Mouse (Mus musculus) heart, embryonic 15.5 days (tissue): ENCODE data around the gene Pou3f3. TPM values are rescaled to one million over a fixed set of nuclear protein-coding genes. Genes with fewer than 3 reads are reported as not detected.

Experiments
- ATAC-seq: fragments of 200-750 bp; cut with Nextera tagmentation; replicated peaks from 2 replicates; pipeline ENCODE4 v1.8.0; 2017; ENCODE audit warnings: low read depth, moderate TSS enrichment; ENCODE audit not compliant: insufficient number of reproducible peaks, insufficient read depth, low FRiP score
- H3K27ac ChIP-seq: fragments of 300-500 bp; sonication (generic); 2 replicates; pipeline ENCODE4 v1.5.1; 2015; ENCODE audit warnings: mild to moderate bottlenecking, inconsistent platforms
- H3K27me3 ChIP-seq: fragments of 300-500 bp; sonication (generic); 2 replicates; pipeline ENCODE4 v1.6.1; 2015; ENCODE audit warnings: inconsistent platforms
- H3K36me3 ChIP-seq: fragments of 300-500 bp; sonication (generic); 2 replicates; pipeline ENCODE4 v1.6.1; 2015; ENCODE audit warnings: mild to moderate bottlenecking, inconsistent platforms
- H3K4me1 ChIP-seq: fragments of 300-500 bp; sonication (generic); replicated peaks from 2 replicates; pipeline ENCODE4 v1.6.1; 2015; ENCODE audit warnings: inconsistent platforms
- H3K4me2 ChIP-seq: fragments of 300-500 bp; sonication (generic); 2 replicates; pipeline ENCODE4 v1.6.1; 2015; ENCODE audit warnings: inconsistent platforms, mild to moderate bottlenecking, moderate library complexity
- H3K4me3 ChIP-seq: fragments of 300-500 bp; sonication (generic); 2 replicates; pipeline ENCODE4 v1.5.1; 2015; ENCODE audit warnings: mild to moderate bottlenecking, inconsistent platforms
- H3K9ac ChIP-seq: fragments of 300-500 bp; sonication (generic); 2 replicates; pipeline ENCODE4 v1.6.1; 2015; ENCODE audit warnings: mild to moderate bottlenecking, inconsistent platforms
- H3K9me3 ChIP-seq: fragments of 300-500 bp; sonication (generic); replicated peaks from 2 replicates; pipeline ENCODE4 v1.6.1; 2016; ENCODE audit warnings: inconsistent platforms
- WGBS: fragments of 180-500 bp; shearing (Covaris S2); methylation state at CpG from one replicate; pipeline ENCODE4 v1.1.7; 2015; ENCODE audit warnings: mixed read lengths; 5-methylcytosine and 5-hydroxymethylcytosine counted together
- polyA plus RNA-seq: library from polyadenylated mRNA; unstranded; fragments of >200 nt; fragmentation: Nextera tagmentation; extraction: Ambion mirVana; gene quantifications from 2 replicates; pipeline ENCODE4 v1.2.1, GENCODE M21; 2015

Gene Pou3f3
- polyA plus RNA-seq, 1 experiment from 2014 or later, result 0.03 TPM

DNA sequence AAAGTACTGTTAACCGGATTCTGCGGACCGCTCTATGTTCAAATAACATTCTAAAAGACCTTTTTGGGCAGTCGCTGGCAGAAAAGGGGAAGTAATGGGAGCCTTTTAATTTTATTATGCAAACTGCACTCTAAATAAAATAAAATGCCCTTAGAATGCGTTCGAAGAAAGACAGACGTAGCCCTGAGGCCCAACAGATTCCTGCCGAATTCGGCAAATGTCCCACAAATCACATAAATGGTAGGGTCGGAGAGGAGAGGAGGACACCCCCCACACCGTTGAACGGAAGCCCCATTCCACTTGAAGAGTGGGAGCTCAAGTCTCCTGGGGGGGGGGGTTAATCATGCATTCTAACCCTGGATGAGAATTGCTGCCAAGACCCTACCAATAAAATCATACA is 8.3 kb upstream of the Pou3f3 start:
- H3K4me1 ChIP-seq, result peaks cover 25% of the 10 kb centered on the region
- H3K27me3 ChIP-seq, result peaks cover 98% of the 10 kb centered on the region
- no peak overlapping the region for H3K27ac ChIP-seq
- no peaks in the 10 kb centered on the region for H3K36me3 ChIP-seq
- 6% methylated on average over 12 of the region's 12 CpGs for WGBS
- peak overlapping the region; percentile 44 for H3K4me3 ChIP-seq
- no peaks in the 10 kb centered on the region for H3K9me3 ChIP-seq
- no peak for ATAC-seq
- H3K4me2 ChIP-seq, result no peak overlapping the region
- no peak overlapping the region for H3K9ac ChIP-seq

DNA sequence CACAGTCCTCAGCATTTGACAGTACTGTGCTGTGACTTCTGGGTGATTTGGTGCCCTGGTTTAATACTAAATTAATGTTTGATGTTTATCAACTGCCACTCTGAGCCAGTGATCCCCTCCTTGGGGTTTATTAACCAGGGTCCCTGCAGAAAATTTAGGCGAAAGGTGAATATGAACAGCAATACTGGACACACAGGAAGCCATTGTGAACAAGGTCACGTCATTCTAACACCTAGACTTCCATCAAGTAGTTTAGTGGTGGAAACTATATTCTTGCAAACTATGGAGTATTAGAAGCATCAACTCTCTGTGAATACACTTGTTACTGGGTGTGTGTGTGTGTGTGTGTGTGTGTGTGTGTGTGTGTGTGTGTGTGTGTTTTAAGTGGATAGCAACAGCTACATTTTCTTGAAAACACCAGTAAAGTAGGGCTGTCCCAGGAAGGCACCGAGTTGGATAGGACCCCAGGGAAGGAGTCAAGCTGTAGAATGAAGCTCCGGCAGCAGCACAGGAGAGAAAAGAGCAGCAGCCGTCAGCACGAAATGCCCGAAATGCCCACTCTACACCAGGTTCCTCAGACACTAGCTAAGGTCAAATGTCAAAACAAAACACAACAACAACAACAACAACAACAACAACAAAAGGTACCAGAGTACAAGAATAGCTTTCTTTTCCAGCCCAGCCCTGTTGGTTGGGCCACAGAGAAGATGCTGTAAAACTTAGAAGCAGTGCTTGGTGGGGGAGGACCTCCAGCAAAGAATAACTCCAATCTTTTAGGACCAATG is 7.6 kb upstream of the Pou3f3 start:
- no peak overlapping the region for H3K27ac ChIP-seq
- no peaks in the 10 kb centered on the region for H3K36me3 ChIP-seq
- no peak overlapping the region for H3K9ac ChIP-seq
- H3K4me1 ChIP-seq, result peaks cover 25% of the 10 kb centered on the region
- 4% methylated on average over 7 of the region's 7 CpGs for WGBS
- H3K4me3 ChIP-seq, result no peak overlapping the region
- peaks cover 99% of the 10 kb centered on the region for H3K27me3 ChIP-seq
- no peak for ATAC-seq
- H3K9me3 ChIP-seq, result no peaks in the 10 kb centered on the region
- no peak overlapping the region for H3K4me2 ChIP-seq

DNA sequence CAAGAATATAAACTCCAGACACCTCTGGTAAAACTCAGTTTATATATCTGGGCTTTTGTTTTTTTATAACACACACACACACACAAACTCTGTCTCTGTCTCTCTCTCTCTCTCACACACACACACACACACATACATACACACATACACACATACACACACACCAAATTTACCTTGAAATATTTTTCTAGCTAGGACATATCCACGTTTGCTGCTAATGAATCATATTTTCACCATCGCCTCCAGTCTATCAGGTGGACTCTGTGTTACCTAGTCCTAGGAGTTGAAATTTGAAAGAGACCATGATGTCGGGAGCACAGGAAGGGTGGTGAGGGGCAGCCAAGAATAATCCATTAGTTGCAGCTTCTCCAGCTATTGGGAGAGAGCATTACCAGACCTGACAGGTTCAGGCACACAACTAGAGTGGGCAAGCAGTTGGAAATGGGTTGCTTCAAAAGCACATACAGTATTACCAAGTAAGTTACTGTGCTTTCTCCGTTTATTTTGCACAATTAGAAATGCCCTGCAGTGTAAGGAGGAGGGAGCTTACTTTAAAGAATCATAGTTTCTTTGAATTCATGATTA is 6.9 kb upstream of the Pou3f3 start:
- no peaks in the 10 kb centered on the region for H3K9me3 ChIP-seq
- H3K27me3 ChIP-seq, result peaks cover 99% of the 10 kb centered on the region
- H3K27ac ChIP-seq, result no peak overlapping the region
- peaks cover 27% of the 10 kb centered on the region for H3K4me1 ChIP-seq
- H3K36me3 ChIP-seq, result no peaks in the 10 kb centered on the region
- H3K9ac ChIP-seq, result no peak overlapping the region
- H3K4me2 ChIP-seq, result no peak overlapping the region
- no peak for ATAC-seq
- H3K4me3 ChIP-seq, result no peak overlapping the region
- WGBS, result 12% methylated on average over 4 of the region's 4 CpGs

DNA sequence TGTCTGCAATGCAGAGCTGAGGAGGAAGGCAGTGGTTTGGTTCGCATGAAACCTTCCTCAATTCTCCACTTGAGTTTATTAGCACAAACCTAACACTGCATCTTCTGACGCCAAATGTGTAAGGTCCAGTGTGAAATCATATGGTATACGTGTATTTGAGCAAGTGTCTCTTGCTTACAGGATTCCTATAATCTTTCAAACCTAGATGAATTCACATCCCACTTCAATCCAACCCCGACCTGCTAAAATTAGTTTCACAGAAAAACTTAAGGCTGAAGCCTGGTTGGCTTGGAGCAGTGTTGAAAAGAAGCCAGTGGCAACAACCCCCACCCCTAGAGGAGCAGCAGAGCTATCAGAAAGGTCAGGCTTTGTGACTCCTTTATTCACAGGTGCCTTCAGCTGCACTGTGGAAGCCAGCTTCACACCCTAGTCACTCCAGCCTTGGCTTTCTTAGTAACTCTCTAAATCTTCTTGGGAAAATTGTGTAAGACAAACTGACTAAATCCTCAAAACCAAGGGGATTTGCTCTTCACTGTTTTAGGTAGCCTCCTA is 5.5 kb upstream of the Pou3f3 start:
- H3K9me3 ChIP-seq, result no peaks in the 10 kb centered on the region
- no peak overlapping the region for H3K27ac ChIP-seq
- H3K36me3 ChIP-seq, result no peaks in the 10 kb centered on the region
- peaks cover 28% of the 10 kb centered on the region for H3K4me1 ChIP-seq
- no peak overlapping the region for H3K9ac ChIP-seq
- H3K27me3 ChIP-seq, result peaks cover 99% of the 10 kb centered on the region
- H3K4me3 ChIP-seq, result no peak overlapping the region
- no peak for ATAC-seq
- H3K4me2 ChIP-seq, result no peak overlapping the region
- WGBS, result 1% methylated on average over 4 of the region's 4 CpGs

DNA sequence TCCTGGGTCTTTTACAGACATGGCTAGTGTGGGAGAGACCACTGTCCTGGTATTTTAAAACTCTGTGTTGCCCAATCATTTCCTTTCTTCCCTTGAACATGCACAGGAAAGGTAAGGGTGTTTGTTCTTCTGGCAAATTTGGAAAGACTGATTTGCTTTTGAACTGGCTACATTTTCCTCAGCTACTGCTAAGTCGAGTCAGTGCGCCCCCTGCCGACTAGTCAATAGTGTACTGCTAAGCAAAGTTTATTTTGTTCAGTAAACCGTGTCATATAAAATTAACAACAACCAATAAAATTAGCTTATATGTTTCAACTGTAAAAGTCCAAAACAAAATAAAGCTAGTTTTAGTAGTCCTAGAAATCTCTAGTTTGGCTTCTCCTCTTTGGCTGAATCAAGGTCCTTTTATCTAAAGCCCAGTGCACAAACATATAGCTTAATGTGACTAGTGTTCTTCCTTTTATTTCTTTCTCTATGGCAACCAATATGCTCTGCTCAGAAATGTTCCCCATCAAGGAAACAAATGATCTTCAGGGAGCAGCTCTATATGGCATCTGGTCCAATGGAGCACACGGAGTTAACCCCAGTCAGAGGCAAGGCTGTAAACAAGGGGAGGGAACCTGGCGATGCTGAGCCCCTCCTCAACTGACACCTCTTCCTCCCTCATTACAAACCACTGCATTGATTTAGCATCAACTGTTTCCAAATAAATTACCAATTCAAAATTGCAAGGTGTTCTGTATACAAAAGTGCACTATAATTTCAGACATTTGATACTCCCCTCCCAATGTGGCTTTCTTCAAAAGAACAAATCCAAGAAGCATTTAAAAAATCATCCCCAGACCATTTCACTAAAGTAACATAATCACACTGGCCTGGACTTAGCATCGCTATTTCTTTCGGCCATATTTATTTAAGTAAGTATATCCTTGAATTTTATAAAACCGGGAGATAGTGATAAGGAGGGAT is 4.1 kb upstream of the Pou3f3 start:
- no peak overlapping the region for H3K9ac ChIP-seq
- no peak for ATAC-seq
- peaks cover 97% of the 10 kb centered on the region for H3K27me3 ChIP-seq
- WGBS, result 2% methylated on average over 9 of the region's 9 CpGs
- H3K4me3 ChIP-seq, result no peak overlapping the region
- H3K4me2 ChIP-seq, result no peak overlapping the region
- peaks cover 31% of the 10 kb centered on the region for H3K4me1 ChIP-seq
- no peak overlapping the region for H3K27ac ChIP-seq
- no peaks in the 10 kb centered on the region for H3K36me3 ChIP-seq
- H3K9me3 ChIP-seq, result no peaks in the 10 kb centered on the region

DNA sequence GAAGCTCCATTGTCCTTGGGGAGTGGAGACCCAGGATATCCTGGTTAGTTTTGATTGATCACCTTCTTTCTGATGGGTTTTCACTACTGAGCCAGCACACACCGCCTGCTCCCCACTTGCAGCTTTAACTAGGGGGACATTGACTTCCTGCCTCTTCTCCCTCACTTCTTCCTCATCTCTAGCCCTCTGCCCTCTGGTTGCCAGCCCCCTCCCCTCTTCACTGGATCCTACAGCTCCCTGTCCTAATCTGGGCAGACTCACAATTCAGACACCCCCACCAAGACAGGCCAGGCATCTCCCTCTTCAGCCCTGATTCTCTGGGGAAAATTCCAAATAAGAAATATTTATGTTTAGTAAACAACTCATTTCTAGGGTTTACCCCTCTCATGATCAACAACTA is 3.3 kb upstream of the Pou3f3 start:
- no peak overlapping the region for H3K4me2 ChIP-seq
- ATAC-seq, result no peak
- H3K36me3 ChIP-seq, result no peaks in the 10 kb centered on the region
- H3K9me3 ChIP-seq, result no peaks in the 10 kb centered on the region
- no peak overlapping the region for H3K4me3 ChIP-seq
- no peak overlapping the region for H3K27ac ChIP-seq
- WGBS, result 0% methylated on average over 1 of the region's 1 CpGs
- H3K4me1 ChIP-seq, result peaks cover 30% of the 10 kb centered on the region
- peaks cover 96% of the 10 kb centered on the region for H3K27me3 ChIP-seq
- H3K9ac ChIP-seq, result no peak overlapping the region

DNA sequence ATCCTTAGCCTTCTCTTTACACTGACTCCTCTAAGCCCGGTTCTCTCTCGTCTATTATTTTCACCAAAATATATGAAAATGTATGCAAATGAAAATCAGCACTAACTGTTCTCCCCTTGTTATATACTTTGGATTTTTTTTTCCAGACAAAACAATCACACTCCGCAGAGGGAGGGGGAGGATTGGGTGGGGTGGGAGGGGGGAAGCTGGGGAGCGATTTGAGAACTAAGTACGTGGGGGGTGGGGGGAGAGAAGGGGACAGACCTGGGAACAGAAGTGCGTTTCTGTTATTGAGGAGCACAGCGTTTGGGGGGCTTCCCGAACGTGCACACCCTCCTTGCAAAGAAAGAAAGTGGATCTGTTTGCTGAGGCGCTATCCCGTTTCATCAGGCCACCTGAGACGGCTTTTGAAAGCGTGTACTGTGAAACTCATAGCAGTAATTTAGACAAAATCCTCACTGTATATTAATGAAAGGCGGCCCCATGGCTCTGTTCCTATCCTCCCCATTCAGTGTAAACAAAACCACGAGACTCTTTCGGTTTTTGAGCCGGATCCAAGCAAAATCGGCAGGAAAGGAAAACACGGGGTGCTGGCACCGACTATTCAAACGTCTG is 2.4 kb upstream of the Pou3f3 start:
- Histone ChIP-seq H3K27me3 (peaks cover 96% of the 10 kb centered on the region), H3K9ac (no peak overlapping the region), H3K4me2 (peak overlapping the region; percentile 89), H3K9me3 (no peaks in the 10 kb centered on the region), H3K4me3 (peak overlapping the region; percentile 53), H3K36me3 (no peaks in the 10 kb centered on the region), H3K4me1 (peaks cover 40% of the 10 kb centered on the region), H3K27ac (no peak overlapping the region)
- no peak for ATAC-seq
- 1% methylated on average over 21 of the region's 21 CpGs for WGBS

DNA sequence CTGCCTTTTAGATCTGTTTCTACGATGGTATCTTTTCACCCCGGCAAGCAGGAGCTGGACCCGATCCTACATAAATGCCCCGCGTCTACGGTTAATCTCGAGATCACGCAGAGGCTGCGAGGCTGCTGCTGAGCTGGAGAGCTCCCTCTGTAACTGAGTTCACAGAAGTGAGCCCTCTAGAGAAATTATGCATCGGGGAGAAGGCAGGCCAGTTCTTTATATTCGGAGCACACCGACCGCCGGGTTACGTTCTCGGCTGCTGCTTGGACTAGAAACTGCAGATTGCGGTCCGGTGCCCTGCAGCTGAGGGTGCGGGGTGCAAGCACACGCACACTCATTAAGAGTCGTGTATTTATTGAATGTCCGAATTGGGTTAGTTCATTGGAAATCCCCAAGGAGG is 1.7 kb upstream of the Pou3f3 start:
- H3K9me3 ChIP-seq, result no peaks in the 10 kb centered on the region
- H3K27ac ChIP-seq, result no peak overlapping the region
- H3K36me3 ChIP-seq, result no peaks in the 10 kb centered on the region
- peak overlapping the region; percentile 53 for H3K4me3 ChIP-seq
- H3K4me2 ChIP-seq, result peak overlapping the region; percentile 89
- peaks cover 47% of the 10 kb centered on the region for H3K4me1 ChIP-seq
- WGBS, result under 1% methylated on average over 22 of the region's 22 CpGs
- H3K27me3 ChIP-seq, result peaks cover 96% of the 10 kb centered on the region
- no peak for ATAC-seq
- H3K9ac ChIP-seq, result no peak overlapping the region

DNA sequence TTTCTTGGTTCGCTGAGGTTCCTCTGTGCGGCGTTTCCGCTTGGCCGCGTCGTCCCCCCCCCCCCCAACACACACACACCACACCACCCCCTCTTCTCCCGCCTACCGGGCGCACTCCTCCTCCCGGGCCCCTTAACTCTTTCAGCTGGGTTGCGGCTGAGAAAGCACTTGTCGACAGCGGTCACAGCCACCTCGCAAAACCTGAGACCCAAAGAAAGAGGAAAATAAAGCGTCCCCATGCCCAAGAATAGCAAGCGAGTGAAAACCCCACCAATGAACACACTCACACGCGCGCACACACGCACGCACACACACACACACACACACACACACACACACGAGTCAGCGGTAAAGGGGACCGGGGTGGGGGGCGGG is 1.3 kb upstream of the Pou3f3 start:
- H3K27me3 ChIP-seq, result peaks cover 96% of the 10 kb centered on the region
- H3K4me3 ChIP-seq, result peak overlapping the region; percentile 53
- no peaks in the 10 kb centered on the region for H3K9me3 ChIP-seq
- H3K4me1 ChIP-seq, result peaks cover 47% of the 10 kb centered on the region
- ATAC-seq, result no peak
- peak overlapping the region; percentile 89 for H3K4me2 ChIP-seq
- H3K27ac ChIP-seq, result no peak overlapping the region
- WGBS, result under 1% methylated on average over 25 of the region's 26 CpGs
- no peaks in the 10 kb centered on the region for H3K36me3 ChIP-seq
- H3K9ac ChIP-seq, result no peak overlapping the region

DNA sequence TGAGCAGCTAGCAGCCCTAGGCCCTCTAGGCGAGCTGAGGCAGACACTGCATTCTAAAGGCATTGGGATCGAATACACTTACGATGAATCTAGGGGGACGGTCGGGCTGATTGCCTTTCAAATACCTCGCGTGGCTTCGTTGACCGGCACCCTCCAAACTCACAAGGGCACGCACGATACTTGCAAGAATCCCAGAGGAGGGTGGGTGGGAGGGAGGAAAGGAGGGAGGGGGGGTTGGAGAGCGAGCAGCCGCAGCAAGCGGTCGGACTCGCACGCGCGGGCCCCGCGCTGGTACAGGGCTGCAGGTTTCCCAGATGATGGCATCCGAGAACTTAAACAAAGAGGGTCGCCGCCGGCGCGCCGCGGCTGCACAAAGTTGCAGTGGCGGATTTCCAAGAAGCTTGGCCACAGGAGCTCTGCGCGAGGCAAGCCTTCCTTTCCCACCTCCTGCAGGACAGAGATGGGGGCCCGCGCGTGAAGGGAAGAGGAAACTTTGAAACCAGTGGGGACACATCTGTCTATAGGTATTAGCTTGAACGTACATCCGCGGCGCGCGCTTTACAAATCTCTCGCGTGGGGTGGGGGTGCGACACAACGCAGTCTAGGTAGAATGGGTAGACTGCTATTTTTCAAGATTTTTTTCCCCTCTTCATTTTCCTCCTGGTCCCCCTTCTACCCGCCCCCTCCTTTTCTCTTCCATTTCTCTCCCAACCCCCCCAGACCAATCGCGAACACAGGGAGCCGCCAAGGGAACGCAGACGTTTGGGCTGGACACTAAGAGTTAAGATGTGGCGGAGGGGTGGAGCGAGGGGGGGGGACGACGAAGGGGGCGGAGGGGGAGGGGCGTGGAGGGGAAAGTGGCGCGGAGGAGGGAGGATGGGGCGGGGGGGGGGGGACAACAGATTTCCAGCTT is 647 bp upstream of the Pou3f3 start:
- peaks cover 47% of the 10 kb centered on the region for H3K4me1 ChIP-seq
- H3K27me3 ChIP-seq, result peaks cover 94% of the 10 kb centered on the region
- WGBS, result under 1% methylated on average over 52 of the region's 60 CpGs
- H3K27ac ChIP-seq, result no peak overlapping the region
- peak overlapping the region; percentile 89 for H3K4me2 ChIP-seq
- ATAC-seq, result no peak
- no peak overlapping the region for H3K9ac ChIP-seq
- H3K4me3 ChIP-seq, result peak overlapping the region; percentile 53
- H3K36me3 ChIP-seq, result no peaks in the 10 kb centered on the region
- H3K9me3 ChIP-seq, result no peaks in the 10 kb centered on the region
